Mouse (Mus musculus) lung, embryonic 16.5 days (tissue): ENCODE measurements around the gene Plce1. TPM values are rescaled to one million over a fixed set of nuclear protein-coding genes. Genes with fewer than 3 reads are reported as not detected.
A peak's percentile ranks its signal among the peaks of the same experiment; 100 is the strongest.

Experiments
- ATAC-seq: fragments of 200-750 bp; cut with Nextera tagmentation; 2 replicates; pipeline ENCODE4 v1.8.0; 2017; ENCODE audit warnings: low read depth, mild to moderate bottlenecking, moderate library complexity
- H3K27ac ChIP-seq: fragments of 300-500 bp; sonication (generic); 2 replicates; pipeline ENCODE4 v1.5.1; 2014; ENCODE audit warnings: mild to moderate bottlenecking, control low read depth, low read length
- H3K27me3 ChIP-seq: fragments of 300-500 bp; sonication (generic); 2 replicates; pipeline ENCODE4 v1.6.1; 2014; ENCODE audit warnings: low read depth, low read length, mixed read lengths; ENCODE audit not compliant: control insufficient read depth, insufficient read depth
- H3K36me3 ChIP-seq: fragments of 300-500 bp; sonication (generic); 2 replicates; pipeline ENCODE4 v1.6.1; 2014; ENCODE audit warnings: low read length; ENCODE audit not compliant: control insufficient read depth, insufficient read depth
- H3K4me1 ChIP-seq: fragments of 300-500 bp; sonication (generic); replicated peaks from 2 replicates; pipeline ENCODE4 v1.6.1; 2014; ENCODE audit warnings: low read length, mixed read lengths; ENCODE audit not compliant: control insufficient read depth, insufficient read depth
- H3K4me2 ChIP-seq: fragments of 300-500 bp; sonication (generic); 2 replicates; pipeline ENCODE4 v1.6.1; 2014; ENCODE audit warnings: low read depth, low read length, control low read depth
- H3K4me3 ChIP-seq: fragments of 300-500 bp; sonication (generic); 2 replicates; pipeline ENCODE4 v1.5.1; 2014; ENCODE audit warnings: mild to moderate bottlenecking, low read length, control low read depth
- H3K9ac ChIP-seq: fragments of 300-500 bp; sonication (generic); 2 replicates; pipeline ENCODE4 v1.6.1; 2014; ENCODE audit warnings: low read length, control low read depth
- H3K9me3 ChIP-seq: fragments of 300-500 bp; sonication (generic); 2 replicates; pipeline ENCODE4 v1.6.1; 2016; ENCODE audit warnings: low read length; ENCODE audit not compliant: control insufficient read depth
- WGBS: fragments of 180-500 bp; shearing (Covaris S2); extraction: QIAGEN DNeasy Blood & Tissue Kit; methylation state at CpG from one replicate; pipeline ENCODE4 v1.1.7; 2014; 5-methylcytosine and 5-hydroxymethylcytosine counted together
- polyA plus RNA-seq: library from polyadenylated mRNA; unstranded; fragments of >200 nt; fragmentation: Nextera tagmentation; extraction: Ambion mirVana; gene quantifications from 2 replicates; pipeline ENCODE4 v1.2.1, GENCODE M21; 2015

Gene Plce1
- polyA plus RNA-seq, 1 experiment from 2014 or later = 4.1 TPM

GRCm38 (mm10) chr19:38514417-38515184, 33.7 kb downstream of the Plce1 start:
- no peaks in the 10 kb centered on the region for H3K9me3 ChIP-seq
- no peak overlapping the region for H3K4me3 ChIP-seq
- H3K4me2 ChIP-seq = no peak overlapping the region
- no peaks in the 10 kb centered on the region for H3K36me3 ChIP-seq
- no peaks in the 10 kb centered on the region for H3K4me1 ChIP-seq
- WGBS = 70% methylated on average over 5 of the region's 5 CpGs
- peak; percentile 54 for ATAC-seq
- no peak overlapping the region for H3K27ac ChIP-seq
- no peaks in the 10 kb centered on the region for H3K27me3 ChIP-seq
- no peak overlapping the region for H3K9ac ChIP-seq

- ATAC-seq = no peak
- Histone ChIP-seq H3K4me3 (no peak overlapping the region), H3K36me3 (peaks cover 5% of the 10 kb centered on the region), H3K9me3 (peaks cover 9% of the 10 kb centered on the region), H3K4me1 (no peaks in the 10 kb centered on the region), H3K27ac (no peak overlapping the region), H3K4me2 (no peak overlapping the region), H3K9ac (no peak overlapping the region), H3K27me3 (no peaks in the 10 kb centered on the region)
- 41% methylated on average over 3 of the region's 3 CpGs for WGBS
Measured at GRCm38 (mm10) chr19:38526855-38527254, 45.9 kb downstream of the Plce1 start.

GRCm38 (mm10) chr19:38527475-38527874, 46.6 kb downstream of the Plce1 start:
- H3K9me3 ChIP-seq = peaks cover 9% of the 10 kb centered on the region
- no peak overlapping the region for H3K4me2 ChIP-seq
- ATAC-seq = no peak
- WGBS = 61% methylated on average over 3 of the region's 3 CpGs
- no peaks in the 10 kb centered on the region for H3K27me3 ChIP-seq
- peaks cover 5% of the 10 kb centered on the region for H3K36me3 ChIP-seq
- H3K9ac ChIP-seq = no peak overlapping the region
- no peak overlapping the region for H3K27ac ChIP-seq
- no peak overlapping the region for H3K4me3 ChIP-seq
- no peaks in the 10 kb centered on the region for H3K4me1 ChIP-seq

- ATAC-seq = no peak
- Histone ChIP-seq H3K4me3 (no peak overlapping the region), H3K4me2 (no peak overlapping the region), H3K27ac (no peak overlapping the region), H3K36me3 (no peaks in the 10 kb centered on the region), H3K27me3 (no peaks in the 10 kb centered on the region), H3K9ac (no peak overlapping the region), H3K4me1 (no peaks in the 10 kb centered on the region), H3K9me3 (no peaks in the 10 kb centered on the region)
- 80% methylated on average over 5 of the region's 5 CpGs for WGBS
Measured at GRCm38 (mm10) chr19:38533230-38533629, 52.3 kb downstream of the Plce1 start.

GRCm38 (mm10) chr19:38539338-38539737, 58.4 kb downstream of the Plce1 start:
- Histone ChIP-seq H3K9ac (no peak overlapping the region), H3K36me3 (no peaks in the 10 kb centered on the region), H3K4me1 (no peaks in the 10 kb centered on the region), H3K27me3 (no peaks in the 10 kb centered on the region), H3K27ac (no peak overlapping the region), H3K4me3 (no peak overlapping the region), H3K9me3 (no peaks in the 10 kb centered on the region), H3K4me2 (no peak overlapping the region)
- no peak for ATAC-seq
- WGBS = 57% methylated on average over 3 of the region's 3 CpGs

- Histone ChIP-seq H3K27ac (no peak overlapping the region), H3K4me1 (no peaks in the 10 kb centered on the region), H3K9me3 (no peaks in the 10 kb centered on the region), H3K9ac (no peak overlapping the region), H3K27me3 (no peaks in the 10 kb centered on the region), H3K4me3 (no peak overlapping the region), H3K36me3 (no peaks in the 10 kb centered on the region), H3K4me2 (no peak overlapping the region)
- 63% methylated on average over 3 of the region's 3 CpGs for WGBS
- ATAC-seq = no peak
Measured at GRCm38 (mm10) chr19:38540549-38540948, 59.6 kb downstream of the Plce1 start.

GRCm38 (mm10) chr19:38549487-38550058, 68.7 kb downstream of the Plce1 start:
- H3K9me3 ChIP-seq = no peaks in the 10 kb centered on the region
- H3K27ac ChIP-seq = no peak overlapping the region
- WGBS = 87% methylated on average over 8 of the region's 8 CpGs
- H3K4me3 ChIP-seq = no peak overlapping the region
- H3K36me3 ChIP-seq = no peaks in the 10 kb centered on the region
- no peaks in the 10 kb centered on the region for H3K4me1 ChIP-seq
- no peak for ATAC-seq
- no peaks in the 10 kb centered on the region for H3K27me3 ChIP-seq
- H3K4me2 ChIP-seq = no peak overlapping the region
- H3K9ac ChIP-seq = no peak overlapping the region

- WGBS = 65% methylated on average over 2 of the region's 2 CpGs
Measured at GRCm38 (mm10) chr19:38553551-38553950, 72.6 kb downstream of the Plce1 start.

GRCm38 (mm10) chr19:38555399-38555798, 74.5 kb downstream of the Plce1 start:
- 70% methylated on average over 3 of the region's 3 CpGs for WGBS
- Histone ChIP-seq H3K4me2 (no peak overlapping the region), H3K4me3 (no peak overlapping the region)

More at GRCm38 (mm10) chr19:38553551-38553950, 72.6 kb downstream of the Plce1 start:
- no peaks in the 10 kb centered on the region for H3K9me3 ChIP-seq
- H3K36me3 ChIP-seq = no peaks in the 10 kb centered on the region
- no peak overlapping the region for H3K4me3 ChIP-seq
- ATAC-seq = no peak
- H3K4me1 ChIP-seq = no peaks in the 10 kb centered on the region
- no peak overlapping the region for H3K9ac ChIP-seq
- no peak overlapping the region for H3K27ac ChIP-seq
- H3K27me3 ChIP-seq = no peaks in the 10 kb centered on the region
- H3K4me2 ChIP-seq = no peak overlapping the region

More at GRCm38 (mm10) chr19:38555399-38555798, 74.5 kb downstream of the Plce1 start:
- no peaks in the 10 kb centered on the region for H3K9me3 ChIP-seq
- H3K27me3 ChIP-seq = no peaks in the 10 kb centered on the region
- ATAC-seq = no peak
- H3K4me1 ChIP-seq = no peaks in the 10 kb centered on the region
- no peak overlapping the region for H3K27ac ChIP-seq
- no peak overlapping the region for H3K9ac ChIP-seq
- no peaks in the 10 kb centered on the region for H3K36me3 ChIP-seq
